Mouse (Mus musculus) ES-E14 (cell line): Measurements from ENCODE around the gene Wdr20.

Source experiments
- HCFC1 ChIP-seq: IDR thresholded peaks from 2 replicates; pipeline ENCODE4 v1.6.1; 2012; ENCODE audit warnings: low read length, inconsistent platforms, borderline replicate concordance; ENCODE audit not compliant: insufficient read depth
- MAFK ChIP-seq: IDR thresholded peaks from 2 replicates; pipeline ENCODE4 v1.6.1; 2014; ENCODE audit warnings: mild to moderate bottlenecking, low read depth, low read length, inconsistent platforms; ENCODE audit not compliant: insufficient read depth
- ZC3H11A ChIP-seq: IDR thresholded peaks from 2 replicates; pipeline ENCODE4 v1.6.1; 2012; ENCODE audit warnings: low read depth, mild to moderate bottlenecking, inconsistent platforms, low read length, borderline replicate concordance

- TF ChIP-seq ZC3H11A: no peak
- TF ChIP-seq HCFC1: no peak
- no peak for TF ChIP-seq MAFK
Observed at GRCm38 (mm10) chr12:110790580-110790979, 52.8 kb downstream of the Wdr20 start.
